Mouse (Mus musculus) liver, embryonic 14.5 days (tissue): ENCODE results near the gene Slc4a8.

Experiments used
- CTCF ChIP-seq: IDR thresholded peaks from 2 replicates; pipeline ENCODE4 v1.5.1; 2016; ENCODE audit warnings: antibody characterized with exemption, low read depth, control low read depth
- EP300 ChIP-seq: IDR thresholded peaks from 2 replicates; pipeline ENCODE4 v1.6.1; 2016; ENCODE audit warnings: antibody characterized with exemption, low read depth

- TF ChIP-seq CTCF (no peak), EP300 (no peak)
Observed at GRCm38 (mm10) chr15:100770338-100770737, 8.8 kb downstream of the Slc4a8 start.
